Mouse (Mus musculus): ENCODE results near the gene Slc26a1.

Gene Slc26a1

DNA sequence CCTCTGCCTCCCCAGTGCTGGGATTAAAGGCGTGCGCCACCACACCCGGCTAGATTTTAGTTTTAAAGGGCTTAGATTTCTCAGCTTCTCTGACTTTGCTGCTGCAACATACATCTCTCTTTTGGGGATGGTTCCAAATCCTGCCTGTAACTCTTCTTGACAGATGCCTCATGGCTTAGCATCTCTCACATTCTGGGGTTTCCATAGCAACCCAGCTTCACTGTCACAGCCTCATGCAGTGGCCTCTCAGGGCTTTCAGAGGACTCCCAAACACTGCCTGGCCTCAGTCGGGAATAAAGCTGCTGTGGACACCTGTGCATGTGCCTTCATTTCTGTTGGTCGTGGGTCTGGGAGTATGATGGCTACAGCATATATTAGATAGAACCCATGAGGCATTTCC is 13.7 kb upstream of the Slc26a1 start:
- no peak for DNase-seq

DNA sequence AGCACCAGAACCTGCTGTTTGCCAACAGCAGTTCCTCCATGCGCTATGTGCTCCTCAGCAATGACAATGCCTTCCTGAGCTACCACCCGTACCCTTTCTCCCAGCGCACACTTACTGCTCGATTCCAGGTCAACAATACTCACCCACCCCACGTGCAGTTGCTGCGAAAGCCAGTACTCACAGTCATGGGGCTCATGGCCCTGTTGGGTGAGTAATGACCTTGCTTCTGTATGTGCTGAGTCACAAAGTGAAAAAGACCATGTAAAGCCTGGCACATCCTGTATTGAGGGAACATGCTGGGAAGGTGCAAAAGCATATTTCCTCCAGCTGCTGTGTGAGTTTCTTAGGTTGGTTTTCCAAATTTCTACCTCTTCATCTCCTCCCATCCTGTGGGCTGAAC is 5.5 kb upstream of the Slc26a1 start:
- no peak for DNase-seq

DNA sequence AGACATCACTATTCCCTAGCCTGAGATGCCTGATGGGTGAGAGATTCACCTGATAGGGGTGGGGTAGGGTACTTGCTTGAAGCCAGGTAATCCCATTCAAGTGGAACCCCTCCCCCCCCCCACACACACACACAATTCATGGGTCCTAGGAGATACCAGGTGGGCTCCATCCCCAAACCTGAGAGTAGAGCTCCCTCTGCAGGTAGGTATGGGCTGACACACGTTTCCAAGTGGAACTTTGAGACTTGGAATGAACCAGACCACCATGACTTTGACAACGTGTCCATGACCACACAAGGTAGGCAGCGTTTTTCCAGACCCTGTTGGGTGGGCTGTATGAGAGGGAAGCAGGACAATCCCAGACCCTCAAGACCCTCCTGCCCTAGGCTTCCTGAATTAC is 4.5 kb upstream of the Slc26a1 start:
- DNase-seq = no peak

GRCm38 (mm10) chr5:108678296-108678854 is 3.0 kb upstream of the Slc26a1 start:
- DNase-seq = no peak

- peak; percentile 38 for DNase-seq
Measured at GRCm38 (mm10) chr5:108677605-108678295, 2.4 kb upstream of the Slc26a1 start.

DNA sequence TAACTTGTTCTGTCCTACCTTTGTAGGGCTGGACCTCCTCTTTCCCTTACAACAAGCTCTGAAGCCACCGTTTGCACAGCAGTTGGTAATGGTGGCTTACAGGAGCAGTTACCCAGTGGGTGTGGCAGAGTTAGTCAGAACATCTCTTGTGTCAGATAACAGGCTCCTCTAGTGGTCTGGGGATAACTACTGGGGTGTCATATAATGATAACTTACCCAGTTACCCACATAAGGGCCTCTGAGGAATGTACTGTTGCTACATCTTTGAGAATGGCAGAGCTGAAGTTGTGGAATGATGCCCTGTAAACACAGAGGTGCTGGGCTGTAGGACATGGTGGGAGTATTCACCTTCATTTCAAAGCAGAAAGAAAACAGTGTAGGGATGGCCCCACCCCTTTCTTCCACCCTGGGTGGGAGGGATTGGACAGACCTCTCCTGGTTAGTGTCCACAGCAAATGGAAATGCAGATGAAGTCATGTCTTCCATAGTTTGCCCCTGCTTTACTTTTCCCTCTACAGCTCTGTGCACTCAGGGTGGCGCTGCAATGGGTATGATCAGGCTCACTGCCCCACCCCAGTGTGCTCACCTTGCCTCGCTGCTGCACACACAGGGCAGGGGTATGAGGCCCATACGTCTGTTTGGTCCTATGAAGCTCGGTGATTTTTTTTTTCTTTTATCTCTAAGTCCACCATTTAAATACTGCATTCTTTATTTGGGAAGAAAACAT is 1.6 kb upstream of the Slc26a1 start:
- DNase-seq = no peak

DNA sequence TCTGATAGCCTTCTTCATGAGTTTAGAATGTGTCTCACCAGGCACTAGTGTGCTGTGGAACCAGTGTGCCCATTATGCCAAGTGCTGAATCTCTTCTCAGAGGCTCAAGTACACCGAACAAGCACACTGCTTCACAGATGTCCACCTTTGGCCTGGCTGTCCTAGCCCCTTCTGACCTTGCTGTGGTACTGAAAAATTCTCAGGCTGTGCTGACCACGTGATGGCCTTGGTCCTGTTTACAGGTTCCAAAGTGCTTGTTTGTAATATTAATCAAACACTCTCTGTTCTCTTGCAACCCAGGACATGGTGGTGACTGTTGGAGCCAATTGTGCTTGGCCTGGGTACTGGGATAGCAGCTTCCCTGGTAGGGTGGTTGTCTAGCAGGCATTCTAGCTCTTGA is 745 bp downstream of the Slc26a1 start:
- DNase-seq = no peak

DNA sequence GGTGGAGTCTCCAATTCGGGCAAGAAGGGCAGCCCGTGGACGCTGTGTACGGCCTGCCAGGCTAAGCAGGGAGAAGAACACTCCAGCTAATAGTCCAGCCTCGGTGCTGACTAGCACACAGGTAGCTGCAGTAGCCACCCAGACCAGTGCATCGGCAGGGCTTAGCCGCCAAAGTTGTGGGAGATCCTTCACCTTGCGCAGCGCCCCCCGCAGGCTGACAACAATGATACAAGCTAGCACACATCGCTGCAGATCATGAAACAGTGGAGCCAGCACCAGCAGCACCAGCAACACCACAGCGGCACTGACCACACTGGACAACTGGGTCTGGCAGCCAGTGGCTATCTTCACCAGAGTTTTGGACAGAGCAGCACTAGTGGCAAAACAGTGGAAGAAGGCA is 3.6 kb downstream of the Slc26a1 start:
- no peak for DNase-seq

- peak; percentile 67 for DNase-seq
Measured at GRCm38 (mm10) chr5:108670785-108671184, 4.6 kb downstream of the Slc26a1 start.

GRCm38 (mm10) chr5:108669986-108670385 is 5.4 kb downstream of the Slc26a1 start:
- no peak for DNase-seq

DNA sequence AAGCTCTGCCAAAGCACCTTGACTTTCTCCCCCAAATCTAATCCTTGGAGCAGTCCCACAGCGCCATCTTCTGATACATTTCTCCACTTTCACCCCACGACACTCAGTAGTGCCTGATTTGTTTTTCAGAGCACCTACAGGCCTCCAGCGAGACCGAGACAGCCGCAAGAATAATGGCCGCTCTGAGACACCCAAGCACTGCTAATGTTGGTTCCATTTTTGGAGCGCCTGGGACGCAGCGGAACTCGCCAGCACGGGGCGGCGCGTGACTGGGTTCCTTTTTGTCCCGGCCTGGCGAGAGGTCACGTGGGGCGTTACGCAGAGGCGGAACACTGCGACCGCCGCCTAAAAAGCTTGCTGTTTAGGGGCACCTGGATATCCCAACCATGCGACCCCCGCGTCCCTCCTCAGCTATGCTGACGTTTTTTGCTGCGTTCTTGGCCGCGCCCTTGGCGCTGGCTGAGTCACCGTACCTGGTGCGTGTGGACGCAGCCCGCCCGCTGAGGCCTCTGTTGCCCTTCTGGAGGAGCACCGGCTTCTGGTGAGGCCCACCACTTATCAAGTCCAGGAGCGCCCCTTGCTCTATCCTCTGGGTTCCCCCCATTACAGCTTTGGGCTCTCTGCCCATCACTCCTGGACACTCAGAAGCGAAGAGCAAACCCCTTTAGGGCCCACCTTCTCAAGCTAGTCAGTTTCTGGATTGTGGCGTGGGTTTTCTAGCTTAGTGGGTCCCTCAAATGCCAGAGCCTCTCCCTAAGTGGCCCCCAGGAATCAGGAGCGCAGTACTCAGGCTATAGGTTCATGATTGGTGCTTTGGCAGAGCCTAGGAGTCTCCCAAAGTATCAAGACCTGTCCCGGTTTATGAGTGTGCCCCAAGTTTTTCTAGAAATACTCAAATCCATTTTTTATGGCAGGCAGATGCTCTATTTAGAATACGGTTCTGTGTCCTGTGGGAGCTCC is 6.1 kb downstream of the Slc26a1 start, which contains the start of gene Dgkq:
TSS of gene Dgkq (minus strand) at position 696 of the 960 bp plus-strand sequence.
- peak; percentile 96 for DNase-seq

DNA sequence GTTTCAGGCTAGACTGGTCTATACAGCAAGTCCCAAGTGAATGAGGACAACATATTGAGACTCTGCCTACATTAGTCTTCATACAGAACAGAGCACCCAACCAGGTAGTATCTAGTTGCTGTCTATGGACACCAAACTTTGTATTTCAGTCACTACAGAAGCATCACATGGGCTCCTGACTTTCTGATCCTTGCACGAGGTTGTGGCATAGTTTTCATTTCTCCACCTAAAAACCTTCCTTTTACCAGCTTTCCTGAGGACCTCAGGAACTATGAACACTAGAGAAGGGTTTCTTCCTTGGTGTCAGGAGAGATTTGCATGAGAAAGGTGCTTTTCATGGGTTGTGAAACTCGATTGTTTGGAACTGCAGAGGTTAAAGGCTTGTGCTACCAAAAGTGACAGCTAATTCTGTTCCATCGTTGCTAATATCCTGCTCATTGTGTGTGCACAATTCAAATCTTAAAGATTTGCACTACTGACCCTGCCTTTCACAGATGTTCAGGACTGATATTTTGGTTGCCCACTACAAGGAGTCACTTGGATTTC is 6.9 kb downstream of the Slc26a1 start:
- no peak for DNase-seq

- DNase-seq = no peak
Measured at GRCm38 (mm10) chr5:108667370-108667769, 8.0 kb downstream of the Slc26a1 start.

GRCm38 (mm10) chr5:108665066-108665465 is 10.3 kb downstream of the Slc26a1 start:
- DNase-seq = no peak

DNA sequence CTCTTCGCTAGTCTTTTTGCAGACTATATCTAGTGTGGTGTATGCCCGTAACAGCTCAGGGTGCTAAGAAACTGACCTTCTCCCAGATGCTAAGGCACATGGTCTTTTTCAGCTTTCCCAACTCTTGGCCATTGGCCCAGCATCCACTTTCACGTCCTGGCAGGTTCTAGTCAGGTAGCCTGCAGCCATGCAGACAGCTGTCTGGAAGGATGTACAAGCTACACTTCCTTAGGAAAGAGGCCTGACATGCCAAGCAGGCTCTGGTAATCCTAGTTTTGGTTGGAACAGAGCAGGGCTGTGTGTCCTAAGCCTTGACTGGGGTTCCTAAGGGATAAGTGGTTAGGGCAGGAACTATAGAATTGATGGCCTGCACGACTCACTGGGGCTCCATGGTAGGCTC is 12.6 kb downstream of the Slc26a1 start:
- DNase-seq = no peak

- DNase-seq = peak; percentile 97
Measured at GRCm38 (mm10) chr5:108660632-108661268, 14.6 kb downstream of the Slc26a1 start.

DNA sequence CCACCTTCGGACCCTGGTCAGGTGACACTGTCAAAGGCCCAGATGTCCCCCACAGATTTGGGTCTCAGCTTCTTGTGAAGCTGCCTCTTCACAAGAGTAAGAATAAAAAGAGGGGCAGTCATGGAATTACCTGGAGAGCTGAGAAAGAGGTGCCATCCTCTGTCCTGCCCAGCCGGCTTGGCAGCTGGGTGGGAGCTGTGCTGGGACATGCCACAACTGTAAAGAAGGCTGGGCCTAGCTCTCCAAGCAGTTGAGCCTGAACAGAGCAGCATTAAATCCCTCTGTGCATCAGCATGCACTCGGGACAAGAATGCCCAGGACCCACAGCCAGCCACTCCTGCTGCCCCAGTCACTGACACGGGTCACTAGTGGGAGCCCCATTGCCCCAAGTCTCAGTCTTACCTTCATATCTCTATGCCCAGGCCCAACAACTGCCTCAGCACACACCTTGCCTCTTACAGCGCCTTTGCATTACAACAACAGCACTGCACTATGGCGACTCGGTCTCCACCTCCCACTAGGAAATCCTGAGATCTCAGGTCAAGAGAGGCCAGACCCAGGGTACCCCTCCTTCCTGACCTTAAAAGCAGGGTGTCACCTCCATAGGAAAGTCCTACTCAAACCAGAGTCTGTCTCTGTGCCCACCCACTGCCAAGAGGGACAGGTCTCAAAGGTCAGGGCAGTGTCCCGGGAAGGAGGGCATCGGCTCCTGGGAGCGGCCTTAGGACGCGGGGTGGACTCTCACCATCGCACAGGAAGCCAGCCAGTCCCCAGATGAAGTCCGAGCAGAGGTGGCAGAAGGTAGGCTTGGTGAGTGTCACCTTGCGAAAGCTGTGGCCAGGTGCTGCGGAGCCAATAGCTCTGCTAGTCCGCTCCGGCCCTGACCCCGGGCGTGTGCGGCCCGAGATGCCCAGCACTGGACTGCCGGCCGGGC is 15.4 kb downstream of the Slc26a1 start, which contains the start of gene Idua:
TSS of gene Idua (plus strand) at position 634 of the 934 bp plus-strand sequence.
- DNase-seq = no peak

GRCm38 (mm10) chr5:108658611-108659010 is 16.8 kb downstream of the Slc26a1 start:
- DNase-seq = no peak

- DNase-seq = no peak
Measured at GRCm38 (mm10) chr5:108657406-108657805, 18.0 kb downstream of the Slc26a1 start.

- no peak for DNase-seq
Measured at GRCm38 (mm10) chr5:108655891-108656650, 19.3 kb downstream of the Slc26a1 start.

Data from lung, postnatal 36 days (tissue).